Mouse (Mus musculus): ENCODE data around the gene Acot4. TPM values are rescaled to one million over a fixed set of nuclear protein-coding genes. Genes with fewer than 3 reads are reported as not detected.
"Not testable (repeated sequence)": the region's sequence is repeated elsewhere in the genome, so short reads cannot be mapped to it uniquely, and the experiment has no call there.

Acot4 gene
- polyA plus RNA-seq, 1 experiment from 2014 or later: 0.31 TPM

- Histone ChIP-seq H3K9me3 (ENCODE audit: control insufficient read depth, low read length) (no peaks in the 10 kb centered on the region), H3K4me3 (ENCODE audit: low read depth, low read length) (no peak overlapping the region), H3K27ac (ENCODE audit: low read depth, low read length) (no peak overlapping the region), H3K36me3 (ENCODE audit: control insufficient read depth, insufficient read depth, low read length) (no peaks in the 10 kb centered on the region), H3K27me3 (ENCODE audit: control insufficient read depth, insufficient read depth, low read length) (peaks cover 14% of the 10 kb centered on the region), H3K4me1 (replicated peaks; ENCODE audit: control insufficient read depth, insufficient read depth, low read length) (no peaks in the 10 kb centered on the region; the same call in 1 of the 2 replicates), H3K4me2 (ENCODE audit: low read depth, low read length, severe bottlenecking) (no peak overlapping the region), H3K9ac (ENCODE audit: low read length) (no peak overlapping the region)
- ATAC-seq (replicated peaks; ENCODE audit: low FRiP score) (no peak), DNase-seq (ENCODE audit: low spot score) (no peak)
- 94% methylated on average over 2 of the region's 2 CpGs for WGBS
Measured at GRCm38 (mm10) chr12:84071696-84072095, 33.5 kb downstream of the Acot4 start.

- no peak overlapping the region for H3K9ac ChIP-seq (ENCODE audit: low read length)
- no peak overlapping the region for H3K4me2 ChIP-seq (ENCODE audit: low read depth, low read length, severe bottlenecking)
- DNase-seq (ENCODE audit: low spot score) (no peak), ATAC-seq (replicated peaks; ENCODE audit: low FRiP score) (no peak)
- no peaks in the 10 kb centered on the region for H3K9me3 ChIP-seq (ENCODE audit: control insufficient read depth, low read length)
- no peaks in the 10 kb centered on the region for H3K4me1 ChIP-seq (replicated peaks; ENCODE audit: control insufficient read depth, insufficient read depth, low read length)
- H3K4me3 ChIP-seq (ENCODE audit: low read depth, low read length): no peak overlapping the region
- 90% methylated on average over 4 of the region's 4 CpGs for WGBS
- H3K27me3 ChIP-seq (ENCODE audit: control insufficient read depth, insufficient read depth, low read length): no peaks in the 10 kb centered on the region
- no peak overlapping the region for H3K27ac ChIP-seq (ENCODE audit: low read depth, low read length)
- H3K36me3 ChIP-seq (ENCODE audit: control insufficient read depth, insufficient read depth, low read length): no peaks in the 10 kb centered on the region
Measured at GRCm38 (mm10) chr12:84077371-84077990, 39.3 kb downstream of the Acot4 start.

- 87% methylated on average over 2 of the region's 2 CpGs for WGBS
Measured at GRCm38 (mm10) chr12:84083842-84084241, 45.7 kb downstream of the Acot4 start.

GRCm38 (mm10) chr12:84084581-84084980 is 46.4 kb downstream of the Acot4 start:
- ATAC-seq (replicated peaks; ENCODE audit: low FRiP score) (no peak), DNase-seq (ENCODE audit: low spot score) (no peak)
- Histone ChIP-seq H3K36me3 (ENCODE audit: control insufficient read depth, insufficient read depth, low read length) (no peaks in the 10 kb centered on the region), H3K9me3 (ENCODE audit: control insufficient read depth, low read length) (peaks cover 3% of the 10 kb centered on the region; the same call in 1 of the 2 replicates), H3K27me3 (ENCODE audit: control insufficient read depth, insufficient read depth, low read length) (no peaks in the 10 kb centered on the region), H3K27ac (ENCODE audit: low read depth, low read length) (no peak overlapping the region), H3K4me1 (replicated peaks; ENCODE audit: control insufficient read depth, insufficient read depth, low read length) (no peaks in the 10 kb centered on the region), H3K4me2 (ENCODE audit: low read depth, low read length, severe bottlenecking) (no peak overlapping the region), H3K9ac (ENCODE audit: low read length) (no peak overlapping the region), H3K4me3 (ENCODE audit: low read depth, low read length) (no peak overlapping the region)
- 93% methylated on average over 4 of the region's 4 CpGs for WGBS

More at GRCm38 (mm10) chr12:84083842-84084241, 45.7 kb downstream of the Acot4 start:
- no peaks in the 10 kb centered on the region for H3K4me1 ChIP-seq (replicated peaks; ENCODE audit: control insufficient read depth, insufficient read depth, low read length)
- no peaks in the 10 kb centered on the region for H3K9me3 ChIP-seq (ENCODE audit: control insufficient read depth, low read length)
- no peak overlapping the region for H3K9ac ChIP-seq (ENCODE audit: low read length)
- no peak overlapping the region for H3K4me3 ChIP-seq (ENCODE audit: low read depth, low read length)
- H3K4me2 ChIP-seq (ENCODE audit: low read depth, low read length, severe bottlenecking): no peak overlapping the region
- ATAC-seq (replicated peaks; ENCODE audit: low FRiP score) (no peak), DNase-seq (ENCODE audit: low spot score) (no peak)
- no peak overlapping the region for H3K27ac ChIP-seq (ENCODE audit: low read depth, low read length)
- H3K36me3 ChIP-seq (ENCODE audit: control insufficient read depth, insufficient read depth, low read length): no peaks in the 10 kb centered on the region
- H3K27me3 ChIP-seq (ENCODE audit: control insufficient read depth, insufficient read depth, low read length): no peaks in the 10 kb centered on the region

GRCm38 (mm10) chr12:84094666-84095065 is 56.5 kb downstream of the Acot4 start:
- WGBS: 90% methylated on average over 5 of the region's 5 CpGs

More at GRCm38 (mm10) chr12:84094666-84095065, 56.5 kb downstream of the Acot4 start:
- not testable (repeated sequence) for H3K9me3 ChIP-seq (ENCODE audit: control insufficient read depth, low read length); H3K4me2 ChIP-seq (ENCODE audit: low read depth, low read length, severe bottlenecking); H3K9ac ChIP-seq (ENCODE audit: low read length); H3K27me3 ChIP-seq (ENCODE audit: control insufficient read depth, insufficient read depth, low read length); H3K27ac ChIP-seq (ENCODE audit: low read depth, low read length); H3K4me3 ChIP-seq (ENCODE audit: low read depth, low read length); ATAC-seq (replicated peaks; ENCODE audit: low FRiP score); H3K4me1 ChIP-seq (replicated peaks; ENCODE audit: control insufficient read depth, insufficient read depth, low read length); H3K36me3 ChIP-seq (ENCODE audit: control insufficient read depth, insufficient read depth, low read length)
- DNase-seq (ENCODE audit: low spot score): peak; percentile 13

Other genes starting within 250 kb of the Acot4 start
- 33.3 and 34.4 TPM in 2 replicates for gene Numb, start 116.4 kb upstream of the Acot4 start, polyA plus RNA-seq (2014; fragmentation: Nextera tagmentation; extraction: Ambion mirVana)
- gene Riox1, start 87.8 kb upstream of the Acot4 start, polyA plus RNA-seq (2014; fragmentation: Nextera tagmentation; extraction: Ambion mirVana): 18.0 and 20.0 TPM in 2 replicates
- gene Heatr4, start 53.5 kb upstream of the Acot4 start, polyA plus RNA-seq (2014; fragmentation: Nextera tagmentation; extraction: Ambion mirVana): not detected in 2 replicates
- 12.2 and 12.7 TPM in 2 replicates for gene Acot2, start 50.5 kb upstream of the Acot4 start, polyA plus RNA-seq (2014; fragmentation: Nextera tagmentation; extraction: Ambion mirVana)
- gene Acot1, start 28.9 kb upstream of the Acot4 start, polyA plus RNA-seq (2014; fragmentation: Nextera tagmentation; extraction: Ambion mirVana): 34.1 and 42.7 TPM in 2 replicates
- gene Gm49366, start 556 bp downstream of the Acot4 start, polyA plus RNA-seq (2014; fragmentation: Nextera tagmentation; extraction: Ambion mirVana): not detected in 2 replicates
- 0.23 and 0.25 TPM in 2 replicates for gene Acot3, start 13.8 kb downstream of the Acot4 start, polyA plus RNA-seq (2014; fragmentation: Nextera tagmentation; extraction: Ambion mirVana)
- gene Acot5, start 30.9 kb downstream of the Acot4 start, polyA plus RNA-seq (2014; fragmentation: Nextera tagmentation; extraction: Ambion mirVana): not detected in 2 replicates
- gene Acot6, start 62.3 kb downstream of the Acot4 start, polyA plus RNA-seq (2014; fragmentation: Nextera tagmentation; extraction: Ambion mirVana): 1.5 and 1.8 TPM in 2 replicates
- 6.1 and 6.8 TPM in 2 replicates for gene Dnal1, start 76.0 kb downstream of the Acot4 start, polyA plus RNA-seq (2014; fragmentation: Nextera tagmentation; extraction: Ambion mirVana)
- gene Pnma1, start 110.1 kb downstream of the Acot4 start, polyA plus RNA-seq (2014; fragmentation: Nextera tagmentation; extraction: Ambion mirVana): 1.9 and 2.8 TPM in 2 replicates
- gene Elmsan1, start 180.5 kb downstream of the Acot4 start, polyA plus RNA-seq (2014; fragmentation: Nextera tagmentation; extraction: Ambion mirVana): 7.6 and 9.6 TPM in 2 replicates
- gene Ptgr2, start 246.9 kb downstream of the Acot4 start, polyA plus RNA-seq (2014; fragmentation: Nextera tagmentation; extraction: Ambion mirVana): 13.8 and 14.3 TPM in 2 replicates